In genomic region chr2:127338833-127339232, GRCm38 (mm10) we compare ENCODE assay signal across 21 mouse cellular contexts. TPM values are rescaled to one million over a fixed set of nuclear protein-coding genes. Genes with fewer than 3 reads are reported as not detected.
A peak's percentile ranks its signal among the peaks of the same experiment; 100 is the strongest.
DNase-seq lines count a peak whose midpoint lies in the region; ATAC-seq and TF ChIP-seq lines count a peak whose summit lies in the region.
"Had no signal": no experiment of that assay in that cellular context is flagged by ENCODE, and none has a peak within 500 bp of the region (broad histone marks: within the 10 kb centered on the region; RNA-seq: fewer than 3 reads in every experiment).

No protein-coding gene starts in this region.

- H3K27ac ChIP-seq in liver, postnatal 0 days (ENCODE audit: low read depth), result no peak overlapping the region
- H3K27ac ChIP-seq: limb, embryonic 10.5 days; liver, embryonic 14.5 days had no signal

- H3K4me1 ChIP-seq in liver, postnatal 0 days (ENCODE audit: insufficient read depth), result peaks cover 14% of the 10 kb centered on the region

- no peak for TF ChIP-seq EP300 in liver, postnatal 0 days (IDR thresholded peaks at IDR 0.05; ENCODE audit: low read depth)

- no peak for TF ChIP-seq CTCF in liver, postnatal 0 days (IDR thresholded peaks at IDR 0.05; ENCODE audit: low read depth)

- no peak for DNase-seq in liver, postnatal 0 days
- no peak for DNase-seq in liver
- DNase-seq in thymus, postnatal 14 days, result peak; percentile 71
- no peak for DNase-seq in heart, postnatal 4 days
- DNase-seq in right cerebral cortex, postnatal 36 days (ENCODE audit: low spot score in 2 of 2), result no peak
- DNase-seq in kidney, postnatal 10 days, result no peak
- DNase-seq: cerebellum, adult 11-12 months; embryo, embryonic 11 days; forebrain, postnatal 0 days; gastrocnemius, postnatal 10 days; kidney, postnatal 14 days; lung, postnatal 4 days had no signal

- WGBS in liver, postnatal 0 days (ENCODE audit: insufficient replicate concordance), result 52% methylated on average over 4 of the region's 4 CpGs

- no peak overlapping the region for H3K9ac ChIP-seq in liver, postnatal 0 days (replicated peaks)
- H3K9ac ChIP-seq: forebrain, postnatal 0 days; heart, embryonic 12.5 days; liver, embryonic 14.5 days had no signal

- H3K27me3 ChIP-seq in liver, postnatal 0 days (ENCODE audit: insufficient read depth, low read length), result peaks cover 12% of the 10 kb centered on the region

- no peak overlapping the region for H3K4me3 ChIP-seq in liver, postnatal 0 days (ENCODE audit: low read depth, low read length)

- no peaks in the 10 kb centered on the region; the same call in 1 of the 2 replicates for H3K36me3 ChIP-seq in liver, postnatal 0 days (replicated peaks; ENCODE audit: insufficient read depth, low read length)
- H3K36me3 ChIP-seq: heart, embryonic 12.5 days; limb, embryonic 10.5 days had no signal

- H3K9me3 ChIP-seq in liver, postnatal 0 days (ENCODE audit: low read length), result no peaks in the 10 kb centered on the region
- H3K9me3 ChIP-seq: heart, embryonic 12.5 days; limb, embryonic 10.5 days had no signal

- H3K4me2 ChIP-seq in liver, postnatal 0 days (ENCODE audit: low read depth, low read length), result 0 out of 2 replicates have a peak overlapping the region, but pooled peaks have one; percentile 89

- ATAC-seq in liver, postnatal 0 days, result no peak
- peak; percentile 41 for ATAC-seq in common myeloid progenitor, adult 5-6 weeks (replicated peaks; ENCODE audit: low read depth, poor library complexity, severe bottlenecking)
- peak; percentile 42 for ATAC-seq in monocyte, adult 5-6 weeks (replicated peaks; ENCODE audit: insufficient number of reproducible peaks, low FRiP score, low TSS enrichment, poor library complexity, severe bottlenecking)
- ATAC-seq: forebrain, postnatal 0 days; intestine, postnatal 0 days had no signal

RNA-seq across cellular contexts. Expression of gene Astl, which starts 0.4 kb away (rescaled TPM):
- polyA plus RNA-seq in liver, postnatal 0 days (2015; fragmentation: Nextera tagmentation; extraction: Ambion mirVana), result not detected in 2 replicates
- not detected in 2 replicates for total RNA-seq in common myeloid progenitor, adult 5-6 weeks (2017)
- total RNA-seq in monocyte, adult 5-6 weeks (2017), result 0.11 to 1.6 TPM (median 1.1 TPM) in 3 replicates
- not detected for total RNA-seq in heart, postnatal 4 days (2021)
- total RNA-seq: forebrain, postnatal 0 days; layer of hippocampus, postnatal 25 days had no signal
- polyA plus RNA-seq: forebrain, postnatal 0 days; heart, embryonic 12.5 days; hindbrain, embryonic 11.5 days; intestine, postnatal 0 days; liver, embryonic 14.5 days; urinary bladder, adult 2 months had no signal

RNA-seq across cellular contexts. Expression of gene Dusp2, which starts 2.9 kb away (rescaled TPM):
- 5.6 and 5.9 TPM in 2 replicates for polyA plus RNA-seq in liver, postnatal 0 days (2015; fragmentation: Nextera tagmentation; extraction: Ambion mirVana)
- 144 and 157 TPM in 2 replicates for total RNA-seq in common myeloid progenitor, adult 5-6 weeks (2017)
- 141 to 443 TPM (median 158 TPM) in 3 replicates for total RNA-seq in monocyte, adult 5-6 weeks (2017)
- total RNA-seq in heart, postnatal 4 days (2021), result 1 to 10 TPM; 3.3 to 3.7 TPM

RNA-seq across cellular contexts. Expression of gene Adra2b, which starts 24.2 kb away (rescaled TPM):
- 4.7 and 4.8 TPM in 2 replicates for polyA plus RNA-seq in liver, postnatal 0 days (2015; fragmentation: Nextera tagmentation; extraction: Ambion mirVana)
- total RNA-seq in common myeloid progenitor, adult 5-6 weeks (2017), result 0.14 TPM in 1 of 2 replicates, not detected in the other
- total RNA-seq in monocyte, adult 5-6 weeks (2017), result 0.10 TPM in 1 of 3 replicates, not detected in the others
- under 1 TPM; 0.32 to 0.33 TPM for total RNA-seq in heart, postnatal 4 days (2021)

Comparison
In these comparisons a context has a peak if more than half of its experiments do, and no peak if none do; other contexts are left out.
1. RNA of gene Dusp2, which starts 2.9 kb away (total RNA-seq): 141 to 443 TPM in monocyte, adult 5-6 weeks and 144 to 157 TPM in common myeloid progenitor, adult 5-6 weeks; 3.3 to 3.7 TPM in heart, postnatal 4 days; every median in the first group is over 10 times any median in the second.